Comparison of ENCODE assay signal across 24 mouse cellular contexts in the genomic region with DNA sequence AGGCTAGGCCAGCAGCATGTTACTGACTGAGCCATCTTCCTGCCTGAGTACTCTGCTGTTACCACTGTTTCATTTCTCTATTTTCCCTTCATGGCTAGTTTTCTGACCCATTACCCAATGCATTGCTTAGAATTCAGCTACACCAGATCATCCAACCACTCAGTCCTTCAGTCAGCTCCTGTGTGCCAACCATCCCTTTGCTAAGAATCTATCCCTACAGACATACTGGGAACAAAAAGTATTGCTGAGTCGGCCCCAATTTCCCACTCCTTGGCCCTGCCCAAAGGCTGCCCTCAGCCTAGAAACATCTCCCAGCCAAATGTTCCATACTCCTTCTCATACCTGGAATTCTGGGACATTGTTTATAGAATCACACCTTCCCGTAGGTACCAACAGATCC.
"Had no signal": no experiment of that assay in that cellular context is flagged by ENCODE, and none has a peak within 500 bp of the region (broad histone marks: within the 10 kb centered on the region; RNA-seq: fewer than 3 reads in every experiment).

No protein-coding gene starts in this region.

- DNase-seq: kidney, adult 8-10 months; kidney, postnatal 14 days; kidney, postnatal 4 days; layer of hippocampus, adult 9-11 months; liver; lung, adult 18-20 months; lung, postnatal 10 days; lung, postnatal 36 days; right cerebral cortex, adult 18-20 months; right cerebral cortex, postnatal 25 days; thymus, postnatal 25 days had no signal

- H3K36me3 ChIP-seq: limb, embryonic 13.5 days; midbrain, embryonic 10.5 days; midbrain, embryonic 15.5 days; neural tube, embryonic 12.5 days; neural tube, embryonic 15.5 days had no signal

- H3K27ac ChIP-seq: limb, embryonic 10.5 days; limb, embryonic 13.5 days; liver, embryonic 12.5 days; liver, embryonic 15.5 days; lung, embryonic 15.5 days; midbrain, embryonic 10.5 days; midbrain, embryonic 15.5 days; neural tube, embryonic 12.5 days; neural tube, embryonic 15.5 days; stomach, postnatal 0 days had no signal

- H3K4me1 ChIP-seq: midbrain, embryonic 10.5 days; midbrain, embryonic 15.5 days; neural tube, embryonic 12.5 days; neural tube, embryonic 15.5 days had no signal

- ATAC-seq: inflammation-experienced regulatory T-cells, adult 6 months; intestine, embryonic 16.5 days; liver, embryonic 12.5 days; midbrain, embryonic 15.5 days had no signal

- H3K9me3 ChIP-seq: lung, embryonic 15.5 days; midbrain, embryonic 15.5 days; neural tube, embryonic 12.5 days; neural tube, embryonic 15.5 days had no signal

- H3K4me2 ChIP-seq: limb, embryonic 13.5 days; liver, embryonic 12.5 days; liver, embryonic 15.5 days; lung, embryonic 15.5 days; midbrain, embryonic 15.5 days; neural tube, embryonic 12.5 days; neural tube, embryonic 15.5 days had no signal

- H3K9ac ChIP-seq: limb, embryonic 13.5 days; liver, embryonic 12.5 days; liver, embryonic 15.5 days; lung, embryonic 15.5 days; midbrain, embryonic 15.5 days; neural tube, embryonic 12.5 days; neural tube, embryonic 15.5 days had no signal

- H3K27me3 ChIP-seq: limb, embryonic 13.5 days; liver, embryonic 12.5 days; liver, embryonic 15.5 days; lung, embryonic 15.5 days; megakaryocyte, embryonic 14.5 days; midbrain, embryonic 15.5 days; neural tube, embryonic 12.5 days; neural tube, embryonic 15.5 days had no signal

- H3K4me3 ChIP-seq: limb, embryonic 10.5 days; limb, embryonic 13.5 days; liver, embryonic 12.5 days; liver, embryonic 15.5 days; lung, embryonic 15.5 days; midbrain, embryonic 10.5 days; midbrain, embryonic 15.5 days; neural tube, embryonic 12.5 days; neural tube, embryonic 15.5 days had no signal
